Mouse (Mus musculus): ENCODE results near the gene Arl2. TPM values are rescaled to one million over a fixed set of nuclear protein-coding genes. Genes with fewer than 3 reads are reported as not detected.

Gene Arl2
- total and polyA plus RNA-seq, 3 experiments = 47.2 to 111 TPM; not detected in 1

- H3K4me1 ChIP-seq (ENCODE audit: control insufficient read depth in 1 of 2, insufficient read depth in 2 of 2, low read length in 2 of 2) = peaks cover 0 to 5% of the 10 kb centered on the region in 2 experiments; a peak in 2 of 4 replicates
- peak; percentile 91 for DNase-seq (ENCODE audit: low read depth, low spot score)
- peaks cover 0 to 14% of the 10 kb centered on the region in 2 experiments for H3K36me3 ChIP-seq (ENCODE audit: control insufficient read depth in 1 of 2, insufficient read depth in 2 of 2, low read length in 2 of 2)
- no peaks in the 10 kb centered on the region for H3K27me3 ChIP-seq (ENCODE audit: control insufficient read depth in 1 of 2, insufficient read depth in 2 of 2, low read length in 2 of 2)
- no peaks in the 10 kb centered on the region for H3K9me3 ChIP-seq (replicated peaks; ENCODE audit: insufficient read depth, low read length)
- peak overlapping the region; percentile 80 for H3K27ac ChIP-seq (ENCODE audit: control insufficient read depth, low read depth, low read length)
- peak overlapping the region; percentile 76 to 82 for H3K4me3 ChIP-seq (ENCODE audit: control insufficient read depth in 1 of 2, insufficient read depth in 1 of 2, low read depth in 2 of 2, low read length in 2 of 2)
- H3K79me2 ChIP-seq (ENCODE audit: control insufficient read depth, insufficient read depth, low read length, poor library complexity) = peaks cover 33% of the 10 kb centered on the region
- H3K9ac ChIP-seq (ENCODE audit: control insufficient read depth, low read depth, low read length, poor library complexity, severe bottlenecking) = peak overlapping the region; percentile 90
- TF ChIP-seq E2F4 (IDR thresholded peaks at IDR 0.05; ENCODE audit: borderline replicate concordance, low read depth, low read length) (no peak), MYB (IDR thresholded peaks at IDR 0.05; ENCODE audit: low read depth, low read length) (0 out of 2 replicates have a peak, but pooled peaks have one; percentile 23), GABPA (IDR thresholded peaks at IDR 0.05; ENCODE audit: low read depth, low read length) (no peak), EP300 (IDR thresholded peaks at IDR 0.05; ENCODE audit: low read depth in 1 of 2, low read length in 2 of 2) (no peak), GATA1 (IDR thresholded peaks at IDR 0.05; ENCODE audit: low read depth, low read length) (0 out of 2 replicates have a peak, but pooled peaks have one; percentile 35), NELFE (IDR thresholded peaks at IDR 0.05; ENCODE audit: low read depth, low read length) (0 out of 2 replicates have a peak, but pooled peaks have one; percentile 40), MAX (IDR thresholded peaks at IDR 0.05; ENCODE audit: low read length) (peak; percentile 58; the same call in 1 of the 2 replicates), ETS1 (IDR thresholded peaks at IDR 0.05; ENCODE audit: low read depth, low read length) (no peak), MEF2A (IDR thresholded peaks at IDR 0.05; ENCODE audit: extremely low read depth, insufficient replicate concordance, low read depth, low read length, poor library complexity, severe bottlenecking) (no peak), ZKSCAN1 (IDR thresholded peaks at IDR 0.05; ENCODE audit: low read depth, low read length) (peak; percentile 33; the same call in 1 of the 2 replicates), MAFK (IDR thresholded peaks at IDR 0.05; ENCODE audit: borderline replicate concordance, low read depth, low read length) (no peak), JUND (IDR thresholded peaks at IDR 0.05; ENCODE audit: low read depth, low read length) (no peak), RAD21 (IDR thresholded peaks at IDR 0.05; ENCODE audit: low read depth, low read length) (no peak), KAT2A (conservative IDR thresholded peaks at IDR 0.05; ENCODE audit: low read depth, low read length) (no peak), MAZ (IDR thresholded peaks at IDR 0.05; ENCODE audit: low read depth, low read length) (no peak), MYC (IDR thresholded peaks at IDR 0.05; ENCODE audit: low read depth, low read length) (no peak), UBTF (IDR thresholded peaks at IDR 0.05; ENCODE audit: borderline replicate concordance, insufficient read depth, low read depth, low read length) (no peak), TBP (IDR thresholded peaks at IDR 0.05; ENCODE audit: low read depth, low read length) (0 out of 2 replicates have a peak, but pooled peaks have one; percentile 20), TCF12 (IDR thresholded peaks at IDR 0.05; ENCODE audit: low read depth, low read length) (no peak), NRF1 (IDR thresholded peaks at IDR 0.05; ENCODE audit: insufficient read depth, low read depth, low read length, poor library complexity, severe bottlenecking) (no peak), BHLHE40 (IDR thresholded peaks at IDR 0.05; ENCODE audit: borderline replicate concordance, low read depth, low read length) (no peak), USF2 (IDR thresholded peaks at IDR 0.05; ENCODE audit: borderline replicate concordance in 1 of 2, insufficient read depth in 1 of 2, low read depth in 1 of 2, low read length in 2 of 2) (no peak), ZMIZ1 (IDR thresholded peaks at IDR 0.05; ENCODE audit: low read depth, low read length) (no peak), POLR2AphosphoS5 (IDR thresholded peaks at IDR 0.05; ENCODE audit: borderline replicate concordance, low read depth, low read length) (no peak), ZC3H11A (IDR thresholded peaks at IDR 0.05; ENCODE audit: low read depth, low read length) (no peak), SMC3 (IDR thresholded peaks at IDR 0.05; ENCODE audit: low read depth, low read length) (no peak), SIN3A (IDR thresholded peaks at IDR 0.05; ENCODE audit: low read length) (peak; percentile 66; the same call in 1 of the 2 replicates), CHD1 (IDR thresholded peaks at IDR 0.05; ENCODE audit: low read depth, low read length) (no peak), RCOR1 (IDR thresholded peaks at IDR 0.05; ENCODE audit: low read depth, low read length) (no peak), CTCF (IDR thresholded peaks at IDR 0.05 in 2 of 3, conservative IDR thresholded peaks at IDR 0.05 in 1 of 3; ENCODE audit: control insufficient read depth in 1 of 3, insufficient read depth in 1 of 3, low read depth in 2 of 3, low read length in 3 of 3, poor library complexity in 1 of 3, severe bottlenecking in 1 of 3) (no peak), ELF1 (IDR thresholded peaks at IDR 0.05; ENCODE audit: low read depth, low read length) (peak; percentile 66), TAL1 (IDR thresholded peaks at IDR 0.05; ENCODE audit: low read length) (no peak), HCFC1 (IDR thresholded peaks at IDR 0.05; ENCODE audit: low read depth, low read length) (peak; percentile 68), USF1 (IDR thresholded peaks at IDR 0.05; ENCODE audit: low read depth, low read length) (no peak), POLR2AphosphoS2 (IDR thresholded peaks at IDR 0.05; ENCODE audit: low read length) (no peak), ZNF384 (IDR thresholded peaks at IDR 0.05; ENCODE audit: low read depth, low read length) (peak; percentile 99), CHD2 (IDR thresholded peaks at IDR 0.05; ENCODE audit: low read length) (peak; percentile 41; the same call in 1 of the 2 replicates)
Measured at GRCm38 (mm10) chr19:6085417-6085879, 55.9 kb downstream of the Arl2 start.
